8 mouse cellular contexts compared by ENCODE assay signal in the genomic region with DNA sequence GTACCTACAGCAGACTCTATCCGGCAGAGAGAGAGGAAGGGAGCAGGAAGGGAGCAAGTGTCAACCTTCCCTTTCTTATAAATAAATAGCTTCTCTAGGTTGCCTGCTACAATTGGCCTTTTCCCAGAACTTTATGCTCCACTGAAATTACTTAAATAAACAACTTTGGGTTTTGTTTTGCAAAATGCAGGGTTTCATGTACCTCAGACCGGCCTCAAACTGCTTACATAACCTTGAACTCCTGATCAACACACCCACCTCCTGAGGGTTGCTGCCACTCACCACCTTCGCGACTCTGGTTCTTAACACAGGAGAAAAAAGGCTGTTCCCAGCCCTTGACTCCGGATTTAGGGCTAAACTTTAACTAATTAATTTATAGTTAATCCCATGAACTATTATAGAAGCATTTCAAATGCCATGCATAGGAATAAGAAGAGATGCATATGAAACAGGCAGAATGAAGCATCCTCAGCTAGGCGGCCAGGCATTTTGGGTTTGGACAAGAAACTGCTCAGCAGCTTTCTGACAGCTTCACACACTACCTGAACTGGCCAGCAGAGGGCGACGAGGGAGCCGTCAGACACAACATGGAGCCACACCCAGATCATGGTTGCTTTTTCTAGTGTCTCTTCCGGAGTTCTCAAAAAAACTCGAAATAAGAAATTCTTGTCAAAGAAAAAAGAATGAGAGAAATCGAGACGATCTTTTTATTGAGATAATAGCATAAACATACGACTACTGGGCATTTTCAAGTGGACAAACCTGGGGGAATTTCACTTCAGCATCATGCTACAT. TPM values are rescaled to one million over a fixed set of nuclear protein-coding genes. Genes with fewer than 3 reads are reported as not detected.
A peak's percentile ranks its signal among the peaks of the same experiment; 100 is the strongest.
DNase-seq lines count a peak whose midpoint lies in the region; ATAC-seq lines count a peak whose summit lies in the region.

No protein-coding gene starts in this region.

- DNase-seq in 3134 (ENCODE audit: extremely low read depth, insufficient read length, low spot score) = peak; percentile 74
- DNase-seq in adrenal gland, postnatal 25 days = peak; percentile 86
- peak; percentile 84 for DNase-seq in embryonic facial prominence, embryonic 14.5 days (ENCODE audit: low spot score)
- peak; percentile 60 to 82 for DNase-seq in heart, adult 9 months (ENCODE audit: low spot score in 2 of 2)
- DNase-seq in liver, embryonic 11.5 days (ENCODE audit: low spot score) = peak; percentile 75
- peak; percentile 79 to 87 for DNase-seq in spleen, postnatal 36 days (ENCODE audit: low spot score in 2 of 2)

- 0 out of 2 replicates have a peak, but pooled peaks cover 7% of the 10 kb centered on the region for H3K9me3 ChIP-seq in embryonic facial prominence, embryonic 14.5 days (ENCODE audit: control insufficient read depth, low read length)
- no peaks in the 10 kb centered on the region for H3K9me3 ChIP-seq in kidney, embryonic 15.5 days (replicated peaks)
- H3K9me3 ChIP-seq in liver, embryonic 11.5 days (ENCODE audit: control insufficient read depth, low read length) = no peaks in the 10 kb centered on the region

- no peak overlapping the region for H3K4me2 ChIP-seq in embryonic facial prominence, embryonic 14.5 days (ENCODE audit: low read depth, low read length)
- no peak overlapping the region for H3K4me2 ChIP-seq in kidney, embryonic 15.5 days
- H3K4me2 ChIP-seq in liver, embryonic 11.5 days = peak overlapping the region; percentile 34

- H3K36me3 ChIP-seq in embryonic facial prominence, embryonic 14.5 days (ENCODE audit: control insufficient read depth, insufficient read depth, low read length) = no peaks in the 10 kb centered on the region
- H3K36me3 ChIP-seq in kidney, embryonic 15.5 days = no peaks in the 10 kb centered on the region
- H3K36me3 ChIP-seq in liver, embryonic 11.5 days (ENCODE audit: control insufficient read depth, insufficient read depth, low read length) = no peaks in the 10 kb centered on the region

- H3K4me1 ChIP-seq in embryonic facial prominence, embryonic 14.5 days (ENCODE audit: control insufficient read depth, insufficient read depth, low read length) = peaks cover 38% of the 10 kb centered on the region
- peaks cover 62% of the 10 kb centered on the region for H3K4me1 ChIP-seq in kidney, embryonic 15.5 days
- H3K4me1 ChIP-seq in liver, embryonic 11.5 days (replicated peaks; ENCODE audit: control insufficient read depth, insufficient read depth, low read length) = peaks cover 54% of the 10 kb centered on the region

- H3K9ac ChIP-seq in embryonic facial prominence, embryonic 14.5 days (ENCODE audit: low read depth, low read length) = no peak overlapping the region
- H3K9ac ChIP-seq in kidney, embryonic 15.5 days = no peak overlapping the region
- peak overlapping the region; percentile 40; the same call in 1 of the 2 replicates for H3K9ac ChIP-seq in liver, embryonic 11.5 days (ENCODE audit: low read depth, low read length)

- no peak overlapping the region for H3K4me3 ChIP-seq in embryonic facial prominence, embryonic 14.5 days (ENCODE audit: low read depth, low read length)
- no peak overlapping the region for H3K4me3 ChIP-seq in kidney, embryonic 15.5 days (replicated peaks)
- no peak overlapping the region for H3K4me3 ChIP-seq in liver, embryonic 11.5 days (ENCODE audit: low read depth, low read length)

- H3K27ac ChIP-seq in embryonic facial prominence, embryonic 14.5 days (replicated peaks; ENCODE audit: low read depth, low read length) = peak overlapping the region; percentile 91
- H3K27ac ChIP-seq in kidney, embryonic 15.5 days = peak overlapping the region; percentile 97
- peak overlapping the region; percentile 98 for H3K27ac ChIP-seq in liver, embryonic 11.5 days (ENCODE audit: low read depth, low read length)

- WGBS in embryonic facial prominence, embryonic 14.5 days = 51% methylated on average over 14 of the region's 14 CpGs
- WGBS in kidney, embryonic 15.5 days = 54% methylated on average over 14 of the region's 14 CpGs
- 52% methylated on average over 14 of the region's 14 CpGs for WGBS in liver, embryonic 11.5 days

- ATAC-seq in embryonic facial prominence, embryonic 14.5 days (ENCODE audit: low read depth) = no peak
- no peak for ATAC-seq in kidney, embryonic 15.5 days (replicated peaks; ENCODE audit: low FRiP score)
- no peak for ATAC-seq in liver, embryonic 11.5 days (replicated peaks; ENCODE audit: low FRiP score)
- 0 out of 2 replicates have a peak, but pooled peaks have one; percentile 42 for ATAC-seq in monocyte, adult 5-6 weeks (replicated peaks; ENCODE audit: insufficient number of reproducible peaks, low FRiP score, low TSS enrichment, poor library complexity, severe bottlenecking)

- H3K27me3 ChIP-seq in embryonic facial prominence, embryonic 14.5 days (replicated peaks; ENCODE audit: control insufficient read depth, insufficient read depth, low read length) = no peaks in the 10 kb centered on the region
- no peaks in the 10 kb centered on the region for H3K27me3 ChIP-seq in kidney, embryonic 15.5 days
- no peaks in the 10 kb centered on the region for H3K27me3 ChIP-seq in liver, embryonic 11.5 days (replicated peaks; ENCODE audit: control insufficient read depth, insufficient read depth, low read length)

RNA-seq across cellular contexts. Expression of a gene that starts 38.8 kb away (rescaled TPM):
- 84.0 and 117 TPM in 2 replicates for total RNA-seq in adrenal gland, postnatal 25 days (2021)
- polyA plus RNA-seq in embryonic facial prominence, embryonic 14.5 days (2014; fragmentation: Nextera tagmentation; extraction: Ambion mirVana) = 33.5 and 33.9 TPM in 2 replicates
- 43.1 and 44.2 TPM in 2 replicates for polyA plus RNA-seq in kidney, embryonic 15.5 days (2015; fragmentation: Nextera tagmentation; extraction: Ambion mirVana)
- polyA plus RNA-seq in liver, embryonic 11.5 days (2014; fragmentation: Nextera tagmentation; extraction: Ambion mirVana) = 31.2 and 32.9 TPM in 2 replicates
- total RNA-seq in monocyte, adult 5-6 weeks (2017) = 53.5 to 127 TPM (median 61.9 TPM) in 3 replicates

RNA-seq across cellular contexts. Expression of a gene that starts 51.8 kb away (rescaled TPM):
- not detected in 2 replicates for total RNA-seq in adrenal gland, postnatal 25 days (2021)
- polyA plus RNA-seq in embryonic facial prominence, embryonic 14.5 days (2014; fragmentation: Nextera tagmentation; extraction: Ambion mirVana) = 0.33 TPM in 1 of 2 replicates, not detected in the other
- polyA plus RNA-seq in kidney, embryonic 15.5 days (2015; fragmentation: Nextera tagmentation; extraction: Ambion mirVana) = 1.4 and 2.0 TPM in 2 replicates
- polyA plus RNA-seq in liver, embryonic 11.5 days (2014; fragmentation: Nextera tagmentation; extraction: Ambion mirVana) = not detected in 2 replicates
- 0.75 TPM in 1 of 3 replicates, not detected in the others for total RNA-seq in monocyte, adult 5-6 weeks (2017)
